ENCODE assay signal across 26 mouse cellular contexts in the genomic region with DNA sequence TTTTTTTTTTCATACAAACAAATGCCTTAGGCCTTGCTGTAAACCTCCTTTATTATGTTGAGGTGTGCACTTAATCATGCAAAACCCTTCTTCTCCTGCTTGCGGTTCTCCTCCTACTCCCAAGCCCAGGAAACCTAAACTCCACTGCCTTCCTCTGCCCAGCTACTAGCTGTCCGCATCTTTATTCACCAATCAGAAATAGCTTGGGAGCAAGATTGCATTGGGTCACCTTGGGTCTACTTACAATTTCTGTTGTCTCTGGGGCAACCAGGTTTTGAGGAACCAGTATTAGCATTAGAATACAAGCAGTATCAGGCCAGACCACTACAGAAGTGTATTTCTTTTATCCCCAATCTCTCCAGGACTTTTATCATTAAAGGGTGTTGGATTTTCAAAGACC.
"Had no signal": no experiment of that assay in that cellular context is flagged by ENCODE, and none has a peak within 500 bp of the region (broad histone marks: within the 10 kb centered on the region; RNA-seq: fewer than 3 reads in every experiment).

No protein-coding gene starts in this region.

- H3K9me3 ChIP-seq: heart, embryonic 12.5 days; hindbrain, embryonic 13.5 days; hindbrain, embryonic 15.5 days; kidney, embryonic 15.5 days; limb, embryonic 10.5 days; liver, embryonic 13.5 days; liver, embryonic 15.5 days had no signal

- H3K9ac ChIP-seq: heart, embryonic 12.5 days; hindbrain, embryonic 13.5 days; hindbrain, embryonic 15.5 days; kidney, embryonic 15.5 days; limb, embryonic 12.5 days; liver, embryonic 13.5 days; liver, embryonic 15.5 days; liver, postnatal 0 days had no signal

- H3K27ac ChIP-seq: gastrocnemius, adult 2 months; heart, adult 2 months; hindbrain, embryonic 10.5 days; hindbrain, embryonic 13.5 days; hindbrain, embryonic 15.5 days; hindbrain, postnatal 0 days; kidney, embryonic 15.5 days; kidney, postnatal 0 days; layer of hippocampus, adult 2 months; left cerebral cortex, adult 2 months; limb, embryonic 10.5 days; limb, embryonic 12.5 days; liver, embryonic 13.5 days; liver, embryonic 15.5 days had no signal

- H3K36me3 ChIP-seq: heart, embryonic 12.5 days; hindbrain, embryonic 10.5 days; hindbrain, embryonic 13.5 days; hindbrain, embryonic 15.5 days; kidney, embryonic 15.5 days; limb, embryonic 10.5 days; limb, embryonic 12.5 days; liver, embryonic 13.5 days; liver, embryonic 15.5 days had no signal

- H3K4me3 ChIP-seq: gastrocnemius, adult 2 months; heart, adult 2 months; heart, embryonic 12.5 days; hindbrain, embryonic 10.5 days; hindbrain, embryonic 13.5 days; hindbrain, embryonic 15.5 days; kidney, embryonic 15.5 days; layer of hippocampus, adult 2 months; left cerebral cortex, adult 2 months; limb, embryonic 10.5 days; limb, embryonic 12.5 days; liver, embryonic 13.5 days; liver, embryonic 15.5 days had no signal

- H3K4me1 ChIP-seq: heart, embryonic 12.5 days; hindbrain, embryonic 10.5 days; hindbrain, embryonic 13.5 days; hindbrain, embryonic 15.5 days; kidney, embryonic 15.5 days; limb, embryonic 10.5 days; limb, embryonic 12.5 days; liver, embryonic 13.5 days; liver, embryonic 15.5 days had no signal

- H3K27me3 ChIP-seq: heart, embryonic 12.5 days; hindbrain, embryonic 13.5 days; hindbrain, embryonic 15.5 days; kidney, embryonic 15.5 days; limb, embryonic 12.5 days; liver, embryonic 13.5 days; liver, embryonic 15.5 days had no signal

- DNase-seq: gastrocnemius, adult 2 months; gastrocnemius, postnatal 10 days; gastrocnemius, postnatal 25 days; heart, adult 2 months; heart, postnatal 10 days; heart, postnatal 4 days; kidney, adult 11 months; kidney, adult 2 months; kidney, adult 9 months; kidney, postnatal 25 days; kidney, postnatal 4 days; liver; liver, embryonic 13.5 days; liver, postnatal 0 days had no signal
